13 mouse cellular contexts compared by ENCODE assay signal in genomic region chr2:174564817-174565216, GRCm38 (mm10).
DNase-seq lines count a peak whose midpoint lies in the region; ATAC-seq and TF ChIP-seq lines count a peak whose summit lies in the region.
"Had no signal": no experiment of that assay in that cellular context is flagged by ENCODE, and none has a peak within 500 bp of the region (broad histone marks: within the 10 kb centered on the region; RNA-seq: fewer than 3 reads in every experiment).

No protein-coding gene starts in this region.

- WGBS in forebrain, embryonic 11.5 days = 32% methylated on average over 5 of the region's 5 CpGs
- WGBS in midbrain, embryonic 13.5 days = 17% methylated on average over 5 of the region's 5 CpGs

- ATAC-seq in forebrain, embryonic 11.5 days (replicated peaks; ENCODE audit: low FRiP score) = peak; percentile 39; the same call in 1 of the 2 replicates
- peak; percentile 71 for ATAC-seq in midbrain, embryonic 13.5 days

- H3K4me1 ChIP-seq in forebrain, embryonic 11.5 days (replicated peaks; ENCODE audit: control insufficient read depth, insufficient read depth, low read length) = peaks cover 4% of the 10 kb centered on the region; the same call in 1 of the 2 replicates
- peaks cover 23% of the 10 kb centered on the region for H3K4me1 ChIP-seq in midbrain, embryonic 13.5 days (replicated peaks)

- no peaks in the 10 kb centered on the region for H3K36me3 ChIP-seq in forebrain, embryonic 11.5 days (ENCODE audit: control insufficient read depth, insufficient read depth, low read length)
- H3K36me3 ChIP-seq in midbrain, embryonic 13.5 days = no peaks in the 10 kb centered on the region

- H3K27me3 ChIP-seq in forebrain, embryonic 11.5 days (ENCODE audit: control insufficient read depth, insufficient read depth, low read length) = no peaks in the 10 kb centered on the region
- H3K27me3 ChIP-seq in midbrain, embryonic 13.5 days = no peaks in the 10 kb centered on the region

- H3K27ac ChIP-seq in layer of hippocampus, adult 2 months = peak overlapping the region; percentile 65; the same call in 1 of the 2 replicates
- no peak overlapping the region for H3K27ac ChIP-seq in forebrain, embryonic 11.5 days (ENCODE audit: low read depth, low read length)
- H3K27ac ChIP-seq in midbrain, embryonic 13.5 days = peak overlapping the region; percentile 4; the same call in 1 of the 2 replicates

- no peak overlapping the region for H3K9ac ChIP-seq in forebrain, embryonic 11.5 days (ENCODE audit: low read length)
- no peak overlapping the region for H3K9ac ChIP-seq in midbrain, embryonic 13.5 days (replicated peaks)

- no peak overlapping the region for H3K4me3 ChIP-seq in layer of hippocampus, adult 2 months
- no peak overlapping the region for H3K4me3 ChIP-seq in forebrain, embryonic 11.5 days (ENCODE audit: low read depth, low read length)
- H3K4me3 ChIP-seq in midbrain, embryonic 13.5 days (replicated peaks) = no peak overlapping the region
- H3K4me3 ChIP-seq: megakaryocyte, embryonic 14.5 days had no signal

- no peak for TF ChIP-seq CTCF in layer of hippocampus, adult 2 months (conservative IDR thresholded peaks at IDR 0.05)

- no peak for DNase-seq in layer of hippocampus, adult 2 months (ENCODE audit: low spot score in 2 of 2)
- DNase-seq in layer of hippocampus, postnatal 10 days (ENCODE audit: low spot score in 2 of 2) = no peak
- DNase-seq in brain, adult 2 months (ENCODE audit: low read depth, low spot score) = peak; percentile 70
- DNase-seq in forebrain, embryonic 11.5 days (ENCODE audit: low spot score) = no peak
- DNase-seq in thymus, postnatal 36 days = no peak
- DNase-seq in heart, adult 9 months (ENCODE audit: low spot score in 2 of 2) = no peak
- no peak for DNase-seq in gastrocnemius, postnatal 25 days
- DNase-seq: adrenal gland, postnatal 10 days; gastrocnemius, postnatal 36 days; kidney, adult 18-20 months; retina, postnatal 1 day had no signal

- H3K4me2 ChIP-seq in forebrain, embryonic 11.5 days (ENCODE audit: low read depth, low read length, severe bottlenecking) = no peak overlapping the region
- H3K4me2 ChIP-seq in midbrain, embryonic 13.5 days (replicated peaks) = no peak overlapping the region

- H3K9me3 ChIP-seq in forebrain, embryonic 11.5 days (ENCODE audit: control insufficient read depth, low read length) = no peaks in the 10 kb centered on the region
- no peaks in the 10 kb centered on the region for H3K9me3 ChIP-seq in midbrain, embryonic 13.5 days
- H3K9me3 ChIP-seq: megakaryocyte, embryonic 14.5 days had no signal
